Mouse (Mus musculus) Patski (cell line): Measurements from ENCODE around the gene Raet1d. TPM values are rescaled to one million over a fixed set of nuclear protein-coding genes. Genes with fewer than 3 reads are reported as not detected.
"Not testable (repeated sequence)": the region's sequence is repeated elsewhere in the genome, so short reads cannot be mapped to it uniquely, and the experiment has no call there.

Experiments
- ATAC-seq: fragments of 100-300 bp; one replicate; pipeline ENCODE4 v1.8.0; 2021
- CTCF ChIA-PET: fragments of 350-600 bp; sonication (Branson Sonifier 250); formaldehyde crosslinking; loops from one replicate; lab custom pipeline; 2022; ENCODE audit warnings: inconsistent platforms; lab: Charles Lee
- POLR2A ChIA-PET: fragments of 350-600 bp; sonication (Branson Sonifier 250); formaldehyde crosslinking; loops from one replicate; lab custom pipeline; 2022; ENCODE audit warnings: antibody characterized with exemption, inconsistent platforms; lab: Charles Lee
- DNase-seq: peaks from one replicate; pipeline ENCODE4 v3.0.0-alpha.2; 2011; ENCODE audit warnings: low read depth, low spot score
- H3K27me3 ChIP-seq: fragments of 371-371 bp; one replicate; pipeline ENCODE4 v1.5.1; 2021
- CTCF ChIP-seq: fragments of 100-300 bp; IDR thresholded peaks from one replicate; pipeline ENCODE4 v1.5.1; 2021
- in situ Hi-C: fragments of 300-500 bp; cut with MboI; formaldehyde crosslinking; loops from 3 replicates; pipeline ENCODE4 v1.11.1; 2018; ENCODE audit warnings: low pct_unique_long_range_greater_than_20kb, mixed read lengths
- polyA plus RNA-seq: library from polyadenylated mRNA; unstranded; gene quantifications from one replicate; pipeline ENCODE4 v1.2.3, GENCODE M21; 2021

Raet1d gene
- 1.2 TPM for polyA plus RNA-seq

DNA sequence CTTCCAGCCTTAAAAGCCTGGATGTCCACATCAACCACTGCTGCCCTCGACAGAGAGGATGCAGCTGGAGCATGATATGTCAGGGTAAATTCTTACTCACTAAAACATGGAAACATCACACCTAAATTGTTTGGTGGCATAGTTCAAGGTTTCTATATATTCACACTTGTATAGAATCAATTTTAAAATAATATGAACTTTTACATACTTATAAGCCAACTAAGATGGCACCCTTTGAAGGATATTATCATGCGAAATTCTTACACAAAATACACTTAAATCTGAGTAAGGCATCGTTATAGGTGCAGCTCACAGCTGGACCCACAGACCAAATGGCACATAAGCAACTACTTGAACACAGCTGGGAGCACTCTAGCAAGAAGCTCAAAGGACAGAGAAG is at the start of gene Raet1d:
Raet1d (plus strand) TSS at position 301 of the 400 bp plus-strand sequence.
- H3K27me3 ChIP-seq, ATAC-seq, DNase-seq, POLR2A ChIA-PET, CTCF ChIA-PET: not testable (repeated sequence)
- in situ Hi-C loops = loop anchor here (25.0 kb wide), 1 partner anchor 173 kb away; no protein-coding TSS in a partner anchor

DNA sequence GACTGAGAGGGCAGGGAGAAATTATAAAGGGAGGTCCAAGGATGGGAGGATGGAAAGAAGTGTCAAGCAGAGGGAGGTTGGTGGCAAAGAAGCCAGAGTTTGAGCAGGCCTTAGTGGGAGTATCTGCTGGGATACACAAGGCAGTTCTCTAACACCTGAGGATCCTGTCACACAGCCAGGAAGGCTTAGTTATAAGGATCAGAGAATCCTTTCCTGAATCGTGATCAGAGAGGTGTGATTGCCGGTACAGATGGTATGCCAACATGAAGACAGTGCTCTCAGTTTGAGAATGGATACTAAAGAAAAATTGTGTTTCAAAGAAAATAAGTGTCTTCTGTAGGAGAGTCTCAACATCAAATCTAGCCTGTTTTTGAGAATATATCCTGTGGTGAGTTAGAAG is 37.5 kb upstream of the Raet1d start:
- ATAC-seq (no peak), DNase-seq (no peak)
- in situ Hi-C loops = no loop called here
- no peak for TF ChIP-seq CTCF
- ChIA-PET POLR2A (no interaction called here), CTCF (no interaction called here)
- H3K27me3 ChIP-seq = peaks cover 5% of the 10 kb centered on the region

DNA sequence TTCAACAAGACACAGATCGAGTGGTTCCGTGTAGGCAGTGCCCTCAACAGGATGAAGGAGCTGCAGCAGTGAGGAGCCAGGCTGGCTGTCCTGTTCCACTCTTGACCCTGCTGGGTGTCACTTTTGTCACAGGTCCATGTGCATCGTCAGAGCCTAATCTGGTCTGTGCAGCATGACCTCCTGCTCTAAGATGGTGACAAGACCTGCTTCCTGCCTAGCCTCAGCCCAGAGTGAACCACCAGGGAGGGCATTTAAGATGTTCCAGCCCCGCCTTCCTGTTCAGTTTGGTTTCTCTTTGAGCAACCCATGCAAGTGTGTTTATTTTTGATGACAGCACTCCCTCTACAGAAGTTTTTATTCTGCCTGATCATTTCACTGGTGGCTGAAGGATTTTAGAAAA is 14.6 kb upstream of the Raet1d start:
- POLR2A ChIA-PET, ATAC-seq: not testable (repeated sequence)

DNA sequence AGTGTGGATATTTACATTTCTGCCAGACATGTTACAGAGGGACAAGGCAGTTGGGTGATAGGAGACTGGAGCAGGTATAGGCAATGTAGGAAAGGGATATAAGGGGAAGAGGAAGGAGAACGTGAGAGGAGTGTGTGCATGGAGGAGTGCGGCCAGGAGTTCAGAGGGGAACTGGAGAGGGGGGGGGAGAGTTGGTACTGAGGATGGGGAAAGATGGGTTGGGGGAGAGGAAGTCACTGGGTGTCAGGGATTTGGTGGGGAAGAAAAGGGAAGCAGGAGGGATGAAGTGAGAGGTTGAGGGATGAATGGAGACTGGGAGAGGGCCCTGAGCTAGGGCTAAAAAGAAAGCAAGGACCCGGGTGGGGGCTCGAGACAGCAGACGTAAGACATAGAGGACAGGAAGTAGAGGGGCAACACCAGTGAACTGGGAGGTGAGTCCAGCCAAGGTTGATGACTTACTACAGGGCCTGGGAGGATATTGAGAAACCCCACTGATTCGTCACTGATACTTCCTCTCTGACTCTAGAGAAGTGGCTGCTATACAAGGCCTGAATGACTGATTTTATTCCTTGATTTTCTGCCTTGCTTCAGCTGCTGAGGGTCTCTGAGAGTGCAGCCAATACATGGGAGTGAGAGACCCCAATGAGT is 6.7 kb upstream of the Raet1d start:
- POLR2A ChIA-PET, ATAC-seq, CTCF ChIA-PET, DNase-seq, H3K27me3 ChIP-seq: not testable (repeated sequence)
- in situ Hi-C loops = loop anchor here (25.0 kb wide), 1 partner anchor 166 kb away; no protein-coding TSS in a partner anchor

More for the DNA sequence above, 14.6 kb upstream of the Raet1d start:
- H3K27me3 ChIP-seq, in situ Hi-C loops, CTCF ChIA-PET, DNase-seq: not testable (repeated sequence)

DNA sequence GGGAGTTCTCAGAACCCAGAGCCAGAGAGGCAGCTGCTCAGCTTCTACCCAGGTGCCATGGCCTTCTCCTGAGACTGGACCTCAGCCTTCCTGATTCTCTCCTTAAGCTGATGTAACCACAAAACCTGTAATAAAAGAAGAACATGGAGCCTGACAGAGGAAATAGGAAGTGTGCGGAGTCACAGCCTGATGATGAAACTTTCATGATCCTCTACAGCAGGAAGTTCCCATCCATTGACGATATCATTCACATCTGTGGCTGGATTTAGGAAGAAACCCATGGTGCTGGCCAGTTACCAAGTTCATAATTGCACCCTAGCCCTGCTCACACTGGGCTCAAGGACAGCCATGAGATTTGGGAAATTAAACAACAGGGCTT is 6.2 kb upstream of the Raet1d start:
- H3K27me3 ChIP-seq, ATAC-seq, POLR2A ChIA-PET, DNase-seq, CTCF ChIA-PET: not testable (repeated sequence)
- in situ Hi-C loops = loop anchor here (25.0 kb wide), 1 partner anchor 167 kb away; no protein-coding TSS in a partner anchor

DNA sequence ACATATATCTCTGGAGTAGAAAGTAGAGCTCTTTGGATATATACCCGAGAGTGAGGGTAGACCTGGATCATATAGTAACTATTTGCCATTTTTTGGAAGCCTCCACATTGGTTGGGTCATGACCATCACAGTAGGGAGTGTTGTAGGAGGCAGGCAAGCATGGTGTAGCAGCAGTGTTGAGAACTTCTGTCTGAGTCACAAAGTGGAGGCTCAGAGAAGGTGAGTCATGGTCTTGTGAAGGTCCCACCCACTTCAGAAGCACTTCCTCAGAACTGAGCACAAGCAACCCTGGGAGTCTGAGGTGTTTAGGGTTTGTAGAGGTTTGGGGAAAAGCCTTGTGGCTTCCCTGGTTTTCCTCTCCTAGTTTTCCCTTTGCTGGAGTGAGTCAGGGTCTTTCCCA is 3.0 kb upstream of the Raet1d start:
- in situ Hi-C loops = loop anchor here (25.0 kb wide), 1 partner anchor 170 kb away; no protein-coding TSS in a partner anchor
- H3K27me3 ChIP-seq, CTCF ChIA-PET, DNase-seq: not testable (repeated sequence)
- peak; percentile 78 for ATAC-seq
- POLR2A ChIA-PET = interaction anchor here (0.8 kb wide), 1 partner anchor 35 kb away, joined by 6 read pairs; no protein-coding TSS in a partner anchor

DNA sequence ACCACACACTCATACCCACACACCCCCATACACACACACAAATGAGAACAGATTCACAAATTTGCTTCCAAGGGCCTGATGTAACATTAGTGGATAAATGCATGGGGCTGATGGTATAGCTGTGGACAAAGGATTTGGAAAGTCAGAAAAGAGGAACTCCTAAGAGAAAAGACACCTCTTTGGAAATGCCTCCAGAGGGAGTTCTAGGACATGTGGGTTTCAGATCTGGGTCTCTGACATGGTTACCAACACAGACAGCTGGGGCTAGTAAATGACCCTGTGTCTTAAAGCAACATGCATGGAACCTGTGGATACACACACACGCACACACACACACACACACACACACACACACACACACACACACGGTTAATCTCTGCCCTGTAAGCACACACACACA is 605 bp downstream of the Raet1d start:
- H3K27me3 ChIP-seq, ATAC-seq, DNase-seq, POLR2A ChIA-PET, CTCF ChIA-PET: not testable (repeated sequence)
- in situ Hi-C loops = loop anchor here (25.0 kb wide), 1 partner anchor 174 kb away; no protein-coding TSS in a partner anchor

DNA sequence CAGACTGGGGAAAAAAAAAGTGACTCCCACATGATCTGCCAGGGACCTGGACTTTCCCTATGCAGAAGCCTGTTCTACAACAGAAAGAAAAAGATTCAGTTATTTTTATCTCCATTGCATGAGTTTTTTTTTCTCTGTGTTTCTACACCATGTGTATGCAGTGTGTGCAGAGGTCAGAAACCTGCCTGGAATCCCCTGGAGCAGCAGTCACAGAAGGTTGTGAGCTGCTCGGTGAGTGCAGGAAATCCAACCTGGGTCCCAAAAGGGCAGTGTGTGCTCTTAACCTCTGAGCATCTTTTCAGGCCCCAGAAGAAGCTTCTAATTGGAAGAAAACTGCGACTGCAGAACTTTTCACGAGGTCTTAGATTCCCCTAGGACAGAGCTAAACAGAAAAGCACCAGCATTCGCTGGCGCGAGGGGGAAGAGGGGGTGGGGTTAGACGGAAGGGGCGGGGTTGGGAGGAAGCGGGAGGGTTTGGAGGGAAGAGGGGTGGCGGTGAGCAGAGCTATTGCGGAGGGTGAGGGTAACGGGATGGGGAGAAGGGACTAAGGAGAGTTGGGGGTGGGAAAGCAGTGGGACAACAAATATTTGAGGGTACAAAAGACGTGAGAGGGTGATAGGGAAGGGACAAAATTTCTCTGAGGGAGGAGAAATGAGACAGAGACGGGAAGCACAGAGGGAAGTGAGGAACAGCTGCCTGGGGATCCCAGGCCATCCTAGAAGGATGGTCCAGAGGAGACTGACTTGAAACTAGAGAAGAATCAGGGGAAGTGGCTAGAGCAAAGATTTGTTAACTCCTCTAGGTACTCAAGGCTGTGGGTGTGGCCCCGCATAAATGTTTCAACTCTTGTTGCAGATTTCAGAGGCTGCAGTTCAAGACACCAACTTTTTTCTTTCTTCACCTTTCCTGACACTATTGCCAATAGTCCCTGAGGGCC is 1.3 kb downstream of the Raet1d start:
- POLR2A ChIA-PET, DNase-seq, CTCF ChIA-PET, ATAC-seq, H3K27me3 ChIP-seq: not testable (repeated sequence)
- in situ Hi-C loops = loop anchor here (25.0 kb wide), 1 partner anchor 174 kb away; no protein-coding TSS in a partner anchor

DNA sequence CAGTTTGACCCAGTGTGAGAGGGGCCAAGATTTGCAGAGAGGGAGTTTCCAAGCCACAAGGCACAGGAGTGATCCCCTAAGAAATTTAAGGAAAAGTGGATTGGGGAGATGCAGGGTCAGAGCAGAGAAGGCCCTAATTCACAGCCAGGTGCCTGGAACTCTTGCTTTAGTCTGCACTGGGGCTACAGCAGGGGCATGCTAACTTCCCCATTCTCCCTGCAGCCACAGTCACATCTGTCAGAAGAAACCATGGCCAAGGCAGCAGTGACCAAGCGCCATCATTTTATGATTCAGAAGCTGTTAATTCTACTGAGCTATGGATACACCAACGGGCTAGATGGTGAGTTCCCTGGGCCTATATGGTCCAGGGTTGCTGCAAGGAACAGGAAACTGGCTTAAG is 2.1 kb downstream of the Raet1d start:
- ATAC-seq, POLR2A ChIA-PET, DNase-seq, H3K27me3 ChIP-seq, CTCF ChIA-PET: not testable (repeated sequence)
- in situ Hi-C loops = loop anchor here (25.0 kb wide), 1 partner anchor 175 kb away; no protein-coding TSS in a partner anchor

DNA sequence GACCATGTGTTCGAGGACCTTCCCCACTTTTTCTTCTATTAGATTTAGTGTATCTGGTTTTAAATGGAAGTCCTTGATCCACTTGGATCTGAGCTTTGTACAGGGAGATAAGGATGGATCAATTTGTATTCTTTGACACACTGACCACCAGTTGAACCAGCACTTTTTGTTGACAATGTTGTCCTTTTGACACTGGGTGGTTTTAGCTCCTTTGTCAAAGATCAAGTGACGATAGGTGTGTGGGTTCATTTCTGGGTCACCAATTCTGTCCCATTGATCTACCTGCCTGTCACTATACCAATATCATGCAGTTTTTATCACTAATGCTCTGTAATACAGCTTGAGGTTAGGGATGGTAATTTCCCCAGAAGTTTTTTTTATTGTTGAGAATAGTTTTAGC is 4.6 kb downstream of the Raet1d start:
- H3K27me3 ChIP-seq, POLR2A ChIA-PET, ATAC-seq, DNase-seq, CTCF ChIA-PET: not testable (repeated sequence)
- in situ Hi-C loops = loop anchor here (25.0 kb wide), 1 partner anchor 178 kb away; no protein-coding TSS in a partner anchor

DNA sequence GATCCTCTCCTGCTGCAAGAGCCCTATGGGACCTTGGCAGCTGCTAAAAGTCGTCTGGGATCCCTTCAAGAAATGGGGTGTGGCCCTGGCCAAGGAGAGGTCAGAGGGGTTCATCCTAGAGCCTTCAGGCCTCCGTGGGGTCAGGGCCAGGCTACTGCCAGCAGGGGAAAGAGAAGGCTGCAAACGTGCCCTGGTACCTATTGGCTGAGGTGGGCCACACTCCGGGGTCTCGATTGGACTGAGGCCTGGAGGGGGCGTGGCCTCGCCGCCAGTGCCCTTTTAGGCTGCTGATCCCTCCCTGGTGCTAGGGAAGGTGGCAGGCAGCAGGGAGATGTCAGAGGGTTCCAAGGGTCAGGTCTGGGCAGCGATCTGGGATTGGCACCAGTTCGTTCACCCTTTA is 20.9 kb downstream of the Raet1d start:
- H3K27me3 ChIP-seq, POLR2A ChIA-PET, in situ Hi-C loops, ATAC-seq, CTCF ChIA-PET, DNase-seq: not testable (repeated sequence)

DNA sequence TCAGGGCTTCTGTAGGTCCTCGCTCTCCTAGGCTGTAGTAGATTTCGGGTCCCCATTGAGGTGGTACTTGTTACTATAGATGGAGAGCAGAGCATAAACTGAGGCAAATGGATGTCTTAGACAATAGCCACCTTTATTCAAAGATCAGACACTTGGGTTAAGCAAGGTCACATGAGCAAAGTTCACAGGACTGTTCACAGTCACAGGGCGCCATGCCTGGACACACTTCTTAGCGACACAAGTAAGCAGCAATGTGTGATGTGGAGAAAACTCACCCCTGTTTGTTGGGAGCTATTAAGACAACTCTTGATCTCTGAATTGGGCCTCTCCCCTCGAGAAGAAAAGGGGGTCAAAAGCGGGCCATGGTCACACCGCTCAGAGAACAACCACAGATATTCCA is 29.8 kb downstream of the Raet1d start:
- DNase-seq, CTCF ChIA-PET, ATAC-seq, H3K27me3 ChIP-seq, POLR2A ChIA-PET, in situ Hi-C loops: not testable (repeated sequence)

DNA sequence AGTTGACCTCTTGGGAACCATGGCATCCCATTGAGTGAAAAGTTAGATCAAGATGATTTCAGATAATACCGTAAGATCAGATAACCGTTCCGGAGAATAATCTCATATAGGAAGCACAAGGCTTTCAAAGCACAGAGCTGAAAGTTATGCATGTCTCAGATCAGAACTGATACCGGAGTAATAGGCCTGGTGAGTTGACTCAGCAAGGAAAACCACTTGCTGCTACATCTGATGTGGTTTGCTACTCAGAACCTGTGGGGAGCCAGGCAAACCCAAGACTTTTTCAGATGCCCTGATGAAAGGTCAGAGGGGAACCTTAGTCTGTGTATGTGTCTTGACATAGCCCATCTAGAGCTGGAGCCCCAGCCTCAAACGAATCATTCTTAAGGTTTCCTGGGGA is 31.3 kb downstream of the Raet1d start:
- CTCF ChIA-PET, in situ Hi-C loops, H3K27me3 ChIP-seq, ATAC-seq, DNase-seq, POLR2A ChIA-PET: not testable (repeated sequence)

DNA sequence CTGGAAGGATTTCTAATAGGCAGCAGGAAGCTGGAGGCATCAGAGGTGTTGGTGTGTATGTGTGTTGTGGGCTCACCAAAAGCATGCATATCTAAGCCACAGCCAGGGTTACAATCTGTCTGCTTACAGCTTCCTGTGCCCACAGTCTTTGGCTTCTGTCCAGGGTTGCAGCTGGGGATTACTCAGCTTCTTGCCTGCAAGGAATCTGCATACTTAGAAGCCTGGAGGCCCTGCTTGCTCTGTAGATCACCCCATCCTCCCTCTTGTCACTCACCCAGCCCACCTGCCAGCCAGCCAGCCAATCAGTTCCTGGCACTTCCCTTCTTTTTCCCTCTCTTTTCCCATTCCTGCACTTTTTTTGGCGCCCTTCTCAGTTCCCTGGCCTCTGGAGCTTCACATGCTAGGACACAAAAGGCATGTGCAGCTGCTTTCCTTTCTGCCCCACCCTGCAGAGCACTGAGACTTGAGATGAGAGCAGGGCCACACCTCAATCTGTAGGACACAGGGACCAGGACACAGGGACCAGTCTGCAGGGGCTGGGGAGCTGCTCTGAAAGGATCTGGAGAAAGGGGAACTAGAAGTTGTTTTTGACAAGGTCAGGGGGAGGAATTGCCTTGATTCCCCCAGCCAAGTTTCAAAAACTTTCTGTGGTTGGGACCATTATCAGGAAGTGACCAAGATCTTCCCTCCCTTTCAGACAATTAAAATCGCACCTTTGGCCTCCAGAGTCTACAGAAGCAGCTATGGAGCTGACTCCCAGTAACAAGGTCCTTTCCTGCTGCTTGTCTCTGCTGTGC is 32.9 kb downstream of the Raet1d start:
- H3K27me3 ChIP-seq, DNase-seq, CTCF ChIA-PET, in situ Hi-C loops, POLR2A ChIA-PET: not testable (repeated sequence)
- peak; percentile 97 for ATAC-seq
